In the genomic region with DNA sequence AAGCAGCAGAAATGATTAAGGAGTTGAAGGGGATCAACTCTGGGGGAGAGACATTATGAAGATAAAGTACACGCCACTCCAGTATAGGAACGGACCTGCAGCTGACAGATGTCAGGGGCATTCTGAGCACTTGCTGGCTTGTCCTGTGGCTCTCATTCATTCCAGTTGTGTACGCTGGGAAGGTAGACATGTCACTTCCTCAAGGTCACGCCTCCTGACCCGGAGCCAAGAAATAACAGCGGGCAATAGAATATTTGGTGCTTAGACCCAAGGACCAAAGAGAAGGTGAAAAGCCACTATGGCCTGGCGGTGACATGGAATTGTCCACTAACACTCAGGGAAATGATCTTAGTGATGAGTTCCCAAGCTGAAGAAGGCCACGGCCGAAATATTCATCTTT, we compare ENCODE assay signal across 25 mouse cellular contexts. TPM values are rescaled to one million over a fixed set of nuclear protein-coding genes. Genes with fewer than 3 reads are reported as not detected.
DNase-seq lines count a peak whose midpoint lies in the region; ATAC-seq and TF ChIP-seq lines count a peak whose summit lies in the region.
"Had no signal": no experiment of that assay in that cellular context is flagged by ENCODE, and none has a peak within 500 bp of the region (broad histone marks: within the 10 kb centered on the region; RNA-seq: fewer than 3 reads in every experiment).

No protein-coding gene starts in this region.

- no peak overlapping the region for H3K4me2 ChIP-seq in neural tube, embryonic 15.5 days
- H3K4me2 ChIP-seq: embryonic facial prominence, embryonic 13.5 days; forebrain, embryonic 12.5 days; forebrain, embryonic 15.5 days; hindbrain, embryonic 15.5 days had no signal

- no peak for TF ChIP-seq EP300 in MEL (IDR thresholded peaks at IDR 0.05; ENCODE audit: low read depth in 1 of 2, low read length in 2 of 2)

- H3K9me3 ChIP-seq in MEL (replicated peaks; ENCODE audit: insufficient read depth, low read length) = no peaks in the 10 kb centered on the region
- H3K9me3 ChIP-seq in neural tube, embryonic 15.5 days (replicated peaks) = no peaks in the 10 kb centered on the region
- H3K9me3 ChIP-seq: embryonic facial prominence, embryonic 10.5 days; embryonic facial prominence, embryonic 13.5 days; forebrain, embryonic 12.5 days; forebrain, embryonic 15.5 days; heart, embryonic 10.5 days; hindbrain, embryonic 15.5 days had no signal

- H3K4me1 ChIP-seq in MEL (ENCODE audit: control insufficient read depth in 1 of 2, insufficient read depth in 2 of 2, low read length in 2 of 2) = no peaks in the 10 kb centered on the region
- peaks cover 5% of the 10 kb centered on the region; the same call in 1 of the 2 replicates for H3K4me1 ChIP-seq in neural tube, embryonic 15.5 days
- H3K4me1 ChIP-seq: forebrain, embryonic 12.5 days; heart, embryonic 10.5 days had no signal

- no peak for ATAC-seq in neural tube, embryonic 15.5 days (ENCODE audit: low FRiP score)
- ATAC-seq: activated CD4-positive, CD25-positive, alpha-beta regulatory T cell, adult 4 months; CD4-positive, CD25-positive, alpha-beta regulatory T cell, adult 4 months; forebrain, embryonic 15.5 days; intestine, postnatal 0 days had no signal

- H3K27ac ChIP-seq in MEL (ENCODE audit: control insufficient read depth, low read depth, low read length) = no peak overlapping the region
- no peak overlapping the region for H3K27ac ChIP-seq in neural tube, embryonic 15.5 days (replicated peaks)
- H3K27ac ChIP-seq: embryonic facial prominence, embryonic 10.5 days; embryonic facial prominence, embryonic 13.5 days; heart, adult 2 months; heart, embryonic 10.5 days; hindbrain, embryonic 15.5 days had no signal

- DNase-seq in adrenal gland, postnatal 10 days = peak; percentile 60
- no peak for DNase-seq in adrenal gland, postnatal 4 days (ENCODE audit: low spot score in 2 of 2)
- DNase-seq in MEL (ENCODE audit: low read depth, low spot score) = no peak
- DNase-seq in adrenal gland, postnatal 14 days = peak; percentile 70
- no peak for DNase-seq in yolk sac, embryonic 10.5 days (ENCODE audit: low spot score)
- DNase-seq: cerebellum, adult 11-12 months; cerebellum, adult 8-10 months; cerebellum, postnatal 10 days; cerebellum, postnatal 36 days; embryo, embryonic 11 days; gastrocnemius, postnatal 25 days; heart, adult 2 months; heart, postnatal 36 days; kidney, adult 2 months had no signal

- no peaks in the 10 kb centered on the region for H3K27me3 ChIP-seq in MEL (ENCODE audit: control insufficient read depth in 1 of 2, insufficient read depth in 2 of 2, low read length in 2 of 2)
- no peaks in the 10 kb centered on the region for H3K27me3 ChIP-seq in neural tube, embryonic 15.5 days (replicated peaks)
- H3K27me3 ChIP-seq: embryonic facial prominence, embryonic 13.5 days; forebrain, embryonic 12.5 days; forebrain, embryonic 15.5 days; hindbrain, embryonic 15.5 days had no signal

- no peak for TF ChIP-seq RAD21 in MEL (IDR thresholded peaks at IDR 0.05; ENCODE audit: low read depth, low read length)

- no peak overlapping the region for H3K4me3 ChIP-seq in MEL (ENCODE audit: control insufficient read depth in 1 of 2, insufficient read depth in 1 of 2, low read depth in 2 of 2, low read length in 2 of 2)
- H3K4me3 ChIP-seq in neural tube, embryonic 15.5 days (replicated peaks) = no peak overlapping the region
- H3K4me3 ChIP-seq: embryonic facial prominence, embryonic 10.5 days; embryonic facial prominence, embryonic 13.5 days; erythroblast, embryonic 14.5 days; forebrain, embryonic 12.5 days; forebrain, embryonic 15.5 days; heart, adult 2 months; heart, embryonic 10.5 days; hindbrain, embryonic 15.5 days had no signal

- no peaks in the 10 kb centered on the region for H3K79me2 ChIP-seq in MEL (ENCODE audit: control insufficient read depth, insufficient read depth, low read length, poor library complexity)

- no peak overlapping the region for H3K9ac ChIP-seq in MEL (ENCODE audit: control insufficient read depth, low read depth, low read length, poor library complexity, severe bottlenecking)
- H3K9ac ChIP-seq in neural tube, embryonic 15.5 days (replicated peaks) = no peak overlapping the region
- H3K9ac ChIP-seq: embryonic facial prominence, embryonic 13.5 days; forebrain, embryonic 12.5 days; forebrain, embryonic 15.5 days; hindbrain, embryonic 15.5 days had no signal

- peaks cover 0 to 8% of the 10 kb centered on the region in 2 experiments; a peak in 2 of 4 replicates for H3K36me3 ChIP-seq in MEL (ENCODE audit: control insufficient read depth in 1 of 2, insufficient read depth in 2 of 2, low read length in 2 of 2)
- peaks cover 40% of the 10 kb centered on the region for H3K36me3 ChIP-seq in neural tube, embryonic 15.5 days

- no peak for TF ChIP-seq CTCF in MEL (IDR thresholded peaks at IDR 0.05 in 2 of 3, conservative IDR thresholded peaks at IDR 0.05 in 1 of 3; ENCODE audit: control insufficient read depth in 1 of 3, insufficient read depth in 1 of 3, low read depth in 2 of 3, low read length in 3 of 3, poor library complexity in 1 of 3, severe bottlenecking in 1 of 3)

- TF ChIP-seq POLR2A in MEL (IDR thresholded peaks at IDR 0.05; ENCODE audit: control insufficient read depth in 1 of 2, insufficient read depth in 1 of 2, low read depth in 1 of 2, low read length in 2 of 2, poor library complexity in 1 of 2) = no peak

- 92% methylated on average over 9 of the region's 9 CpGs for WGBS in neural tube, embryonic 15.5 days

TF ChIP-seq in MEL, 35 proteins besides CTCF, POLR2A, EP300 and RAD21:
- TF ChIP-seq BHLHE40 (IDR thresholded peaks at IDR 0.05; ENCODE audit: borderline replicate concordance, low read depth, low read length) (no peak), POLR2AphosphoS2 (IDR thresholded peaks at IDR 0.05; ENCODE audit: low read length) (0 out of 2 replicates have a peak, but pooled peaks have one; percentile 21)

RNA-seq across cellular contexts. Expression of gene Nxph3, which starts 18.5 kb away (rescaled TPM):
- total RNA-seq in adrenal gland, postnatal 10 days (2021) = 1 to 10 TPM; 2.3 to 2.4 TPM
- total RNA-seq in adrenal gland, postnatal 4 days (2021) = 1 to 10 TPM; 2.2 to 3.2 TPM
- not detected in 2 replicates for total RNA-seq in MEL (2012; rRNA removed)
- not detected for polyA plus RNA-seq in MEL (2012; ENCODE audit: insufficient read depth in 1 of 2, insufficient read length in 2 of 2, low read depth in 1 of 2, low replicate concordance in 2 of 2, missing spikeins in 1 of 2)
- 2.6 and 3.8 TPM in 2 replicates for total RNA-seq in adrenal gland, postnatal 14 days (2021)
- 1.8 and 2.0 TPM in 2 replicates for polyA plus RNA-seq in neural tube, embryonic 15.5 days (2015; fragmentation: Nextera tagmentation; extraction: Ambion mirVana)
- polyA plus RNA-seq: activated CD4-positive, CD25-positive, alpha-beta regulatory T cell, adult 4 months; CD4-positive, CD25-positive, alpha-beta regulatory T cell, adult 4 months; erythroblast, embryonic 14.5 days had no signal

Comparison
In these comparisons a context has a peak if more than half of its experiments do, and no peak if none do; other contexts are left out.
1. DNase-seq: peak in adrenal gland, postnatal 10 days (single experiment) and adrenal gland, postnatal 14 days (single experiment); none in adrenal gland, postnatal 4 days (0 of 2), MEL (single experiment) and yolk sac, embryonic 10.5 days (single experiment).